Comparison of ENCODE assay signal across 9 mouse cellular contexts in genomic region chr11:97947426-97947825, GRCm38 (mm10). TPM values are rescaled to one million over a fixed set of nuclear protein-coding genes. Genes with fewer than 3 reads are reported as not detected.
A peak's percentile ranks its signal among the peaks of the same experiment; 100 is the strongest.
DNase-seq lines count a peak whose midpoint lies in the region; ATAC-seq and TF ChIP-seq lines count a peak whose summit lies in the region.
"Had no signal": no experiment of that assay in that cellular context is flagged by ENCODE, and none has a peak within 500 bp of the region (broad histone marks: within the 10 kb centered on the region; RNA-seq: fewer than 3 reads in every experiment).

No protein-coding gene starts in this region.

- TF ChIP-seq EP300 in liver, embryonic 14.5 days (IDR thresholded peaks at IDR 0.05; ENCODE audit: low read depth), result no peak

- H3K9me3 ChIP-seq in liver, embryonic 14.5 days (ENCODE audit: control insufficient read depth, low read length), result no peaks in the 10 kb centered on the region
- H3K9me3 ChIP-seq: limb, embryonic 12.5 days had no signal

- intact Hi-C loops in gastrocnemius, postnatal 14 days (cut with DNase I; ENCODE audit: low total_unique reads), result no loop called here
- intact Hi-C loops in gastrocnemius, postnatal 36 days (cut with DNase I), result no loop called here

- no peak overlapping the region for H3K4me3 ChIP-seq in liver, embryonic 14.5 days (ENCODE audit: insufficient read depth in 1 of 2, low read depth in 2 of 2, low read length in 2 of 2)
- H3K4me3 ChIP-seq: limb, embryonic 12.5 days had no signal

- no peaks in the 10 kb centered on the region for H3K27me3 ChIP-seq in liver, embryonic 14.5 days (ENCODE audit: control insufficient read depth, insufficient read depth, low read length)
- H3K27me3 ChIP-seq: limb, embryonic 12.5 days had no signal

- no peak overlapping the region for H3K9ac ChIP-seq in liver, embryonic 14.5 days (replicated peaks)
- H3K9ac ChIP-seq: limb, embryonic 12.5 days had no signal

- H3K36me3 ChIP-seq in liver, embryonic 14.5 days (replicated peaks; ENCODE audit: control insufficient read depth, insufficient read depth, low read depth), result no peaks in the 10 kb centered on the region
- H3K36me3 ChIP-seq: limb, embryonic 12.5 days had no signal

- ATAC-seq in liver, embryonic 14.5 days (ENCODE audit: insufficient read depth), result no peak

- peak; percentile 77 for TF ChIP-seq CTCF in liver, embryonic 14.5 days (IDR thresholded peaks at IDR 0.05; ENCODE audit: low read depth)

- no peak overlapping the region for H3K27ac ChIP-seq in liver, embryonic 14.5 days
- H3K27ac ChIP-seq: limb, embryonic 12.5 days had no signal

- peak; percentile 25 for DNase-seq in gastrocnemius, postnatal 14 days
- DNase-seq in gastrocnemius, postnatal 36 days, result no peak
- DNase-seq in right cerebral cortex, postnatal 25 days, result peak; percentile 20
- DNase-seq in right cerebral cortex, postnatal 36 days (ENCODE audit: low spot score in 2 of 2), result no peak
- peak; percentile 82 for DNase-seq in embryo, embryonic 10 days (ENCODE audit: low spot score)
- DNase-seq in liver, embryonic 14.5 days (ENCODE audit: low read depth in 3 of 3, low spot score in 3 of 3), result peak in 1 of 3 experiments; percentile 29
- peak; percentile 52 for DNase-seq in thymus, postnatal 25 days
- DNase-seq in heart, adult 11 months, result no peak

- 17% methylated on average over 7 of the region's 7 CpGs for WGBS in liver, embryonic 14.5 days (ENCODE audit: insufficient replicate concordance)

- peaks cover 0 to 13% of the 10 kb centered on the region in 2 experiments; a peak in 2 of 4 replicates for H3K4me1 ChIP-seq in liver, embryonic 14.5 days (replicated peaks; ENCODE audit: control insufficient read depth in 2 of 2, insufficient read depth in 2 of 2, low read length in 1 of 2)

- H3K4me2 ChIP-seq in liver, embryonic 14.5 days (ENCODE audit: low read depth), result no peak overlapping the region
- H3K4me2 ChIP-seq: limb, embryonic 12.5 days had no signal

RNA-seq across cellular contexts. Expression of gene Plxdc1, which starts 38.8 kb away (rescaled TPM):
- 1 to 10 TPM; 6.2 to 8.0 TPM for total RNA-seq in gastrocnemius, postnatal 14 days (2021)
- 1 to 10 TPM; 2.8 to 3.7 TPM for total RNA-seq in gastrocnemius, postnatal 36 days (2021)
- 0.38 and 0.45 TPM in 2 replicates for polyA plus RNA-seq in liver, embryonic 14.5 days (2012; rRNA removed)
- polyA plus RNA-seq in liver, embryonic 14.5 days (2014; fragmentation: Nextera tagmentation; extraction: Ambion mirVana), result 0.20 and 0.58 TPM in 2 replicates
- polyA plus RNA-seq: limb, embryonic 12.5 days had no signal

RNA-seq across cellular contexts. Expression of gene Arl5c, which starts 48.6 kb away (rescaled TPM):
- total RNA-seq in gastrocnemius, postnatal 14 days (2021), result under 1 TPM; 0.64 to 0.75 TPM
- under 1 TPM; 0.32 to 0.79 TPM for total RNA-seq in gastrocnemius, postnatal 36 days (2021)
- 1.8 and 2.2 TPM in 2 replicates for polyA plus RNA-seq in liver, embryonic 14.5 days (2012; rRNA removed)
- 6.0 and 6.4 TPM in 2 replicates for polyA plus RNA-seq in liver, embryonic 14.5 days (2014; fragmentation: Nextera tagmentation; extraction: Ambion mirVana)

Comparison
In these comparisons a context has a peak if more than half of its experiments do, and no peak if none do; other contexts are left out.
1. DNase-seq: peak in gastrocnemius, postnatal 14 days (single experiment), right cerebral cortex, postnatal 25 days (single experiment), embryo, embryonic 10 days (single experiment) and thymus, postnatal 25 days (single experiment); none in gastrocnemius, postnatal 36 days (0 of 2), right cerebral cortex, postnatal 36 days (0 of 2) and heart, adult 11 months (single experiment).